ENCODE assay signal across 10 mouse cellular contexts in genomic region chr3:131886470-131886869, GRCm38 (mm10).
DNase-seq lines count a peak whose midpoint lies in the region; ATAC-seq and TF ChIP-seq lines count a peak whose summit lies in the region.
"Had no signal": no experiment of that assay in that cellular context is flagged by ENCODE, and none has a peak within 500 bp of the region (broad histone marks: within the 10 kb centered on the region; RNA-seq: fewer than 3 reads in every experiment).

No protein-coding gene starts in this region.

- TF ChIP-seq CTCF in liver, adult 2 months (IDR thresholded peaks at IDR 0.05; ENCODE audit: low read depth, low read length): peak; percentile 69

- H3K9ac ChIP-seq in liver, adult 2 months (ENCODE audit: low read depth, low read length): no peak overlapping the region
- no peak overlapping the region for H3K9ac ChIP-seq in liver, embryonic 12.5 days
- H3K9ac ChIP-seq: heart, embryonic 13.5 days; liver, embryonic 15.5 days had no signal

- TF ChIP-seq POLR2A in liver, adult 2 months (IDR thresholded peaks at IDR 0.05; ENCODE audit: extremely low read depth, insufficient read depth, low read length): no peak

- ATAC-seq in liver, embryonic 12.5 days: no peak
- peak; percentile 58 for ATAC-seq in megakaryocyte, adult 5-6 weeks (ENCODE audit: poor library complexity, severe bottlenecking)

- no peaks in the 10 kb centered on the region for H3K9me3 ChIP-seq in liver, embryonic 12.5 days (replicated peaks)
- H3K9me3 ChIP-seq: liver, embryonic 15.5 days had no signal

- no peaks in the 10 kb centered on the region for H3K36me3 ChIP-seq in liver, adult 2 months (ENCODE audit: control insufficient read depth, insufficient read depth, low read length)
- no peaks in the 10 kb centered on the region for H3K36me3 ChIP-seq in liver, embryonic 12.5 days
- H3K36me3 ChIP-seq: heart, embryonic 13.5 days; liver, embryonic 15.5 days had no signal

- H3K27me3 ChIP-seq in liver, adult 2 months (ENCODE audit: control insufficient read depth, insufficient read depth, low read length): no peaks in the 10 kb centered on the region
- no peaks in the 10 kb centered on the region for H3K27me3 ChIP-seq in liver, embryonic 12.5 days (replicated peaks)
- H3K27me3 ChIP-seq: heart, embryonic 13.5 days; liver, embryonic 15.5 days had no signal

- no peak overlapping the region for H3K4me3 ChIP-seq in liver, adult 2 months (ENCODE audit: insufficient read depth, low read depth, low read length)
- no peak overlapping the region for H3K4me3 ChIP-seq in liver, embryonic 12.5 days
- H3K4me3 ChIP-seq: heart, embryonic 13.5 days; liver, embryonic 15.5 days had no signal

- WGBS in liver, adult 2 months: 92% methylated on average over 5 of the region's 5 CpGs
- 69% methylated on average over 5 of the region's 5 CpGs for WGBS in liver, embryonic 12.5 days (ENCODE audit: insufficient replicate concordance)

- no peaks in the 10 kb centered on the region for H3K79me2 ChIP-seq in liver, adult 2 months (ENCODE audit: control insufficient read depth, insufficient read depth, low read length)

- no peak overlapping the region for H3K27ac ChIP-seq in liver, adult 2 months (replicated peaks; ENCODE audit: insufficient read depth, low read depth, low read length)
- H3K27ac ChIP-seq in liver, embryonic 12.5 days: no peak overlapping the region
- H3K27ac ChIP-seq: heart, embryonic 13.5 days; liver, embryonic 15.5 days had no signal

- peak; percentile 10 to 56 for DNase-seq in adrenal gland, adult (ENCODE audit: inconsistent age in 2 of 2, low spot score in 1 of 2)
- no peak for DNase-seq in adrenal gland, postnatal 4 days (ENCODE audit: low spot score in 2 of 2)
- DNase-seq in liver, adult 2 months (ENCODE audit: extremely low read depth, low read depth, low spot score): no peak
- DNase-seq in c-Kit-positive CD71-positive TER-119-negative erythroid progenitor cells, embryonic 14.5 days (ENCODE audit: low read depth): peak; percentile 11
- no peak for DNase-seq in layer of hippocampus, adult 9-11 months
- DNase-seq in ovary, adult 18-20 months (ENCODE audit: low spot score): no peak

- no peak overlapping the region for H3K4me2 ChIP-seq in liver, embryonic 12.5 days
- H3K4me2 ChIP-seq: heart, embryonic 13.5 days; liver, embryonic 15.5 days had no signal

- H3K4me1 ChIP-seq in liver, adult 2 months (ENCODE audit: control insufficient read depth, insufficient read depth, low read length): no peaks in the 10 kb centered on the region
- no peaks in the 10 kb centered on the region for H3K4me1 ChIP-seq in liver, embryonic 12.5 days
- H3K4me1 ChIP-seq: heart, embryonic 13.5 days; liver, embryonic 15.5 days had no signal

Comparison
In these comparisons a context has a peak if more than half of its experiments do, and no peak if none do; other contexts are left out.
1. DNase-seq: peak in adrenal gland, adult (2 of 2) and c-Kit-positive CD71-positive TER-119-negative erythroid progenitor cells, embryonic 14.5 days (single experiment); none in adrenal gland, postnatal 4 days (0 of 2), liver, adult 2 months (single experiment), layer of hippocampus, adult 9-11 months (single experiment) and ovary, adult 18-20 months (single experiment).